Mouse (Mus musculus): ENCODE measurements at regions not wholly inside any gene's neighbourhood (a gene's known extent, or its start where the extent isn't known, plus 50 kb on each side); places are given as distances from the start of the nearest gene placed in this dataset.
"Not testable (repeated sequence)": the region's sequence is repeated elsewhere in the genome, so short reads cannot be mapped to it uniquely, and the experiment has no call there.

DNA sequence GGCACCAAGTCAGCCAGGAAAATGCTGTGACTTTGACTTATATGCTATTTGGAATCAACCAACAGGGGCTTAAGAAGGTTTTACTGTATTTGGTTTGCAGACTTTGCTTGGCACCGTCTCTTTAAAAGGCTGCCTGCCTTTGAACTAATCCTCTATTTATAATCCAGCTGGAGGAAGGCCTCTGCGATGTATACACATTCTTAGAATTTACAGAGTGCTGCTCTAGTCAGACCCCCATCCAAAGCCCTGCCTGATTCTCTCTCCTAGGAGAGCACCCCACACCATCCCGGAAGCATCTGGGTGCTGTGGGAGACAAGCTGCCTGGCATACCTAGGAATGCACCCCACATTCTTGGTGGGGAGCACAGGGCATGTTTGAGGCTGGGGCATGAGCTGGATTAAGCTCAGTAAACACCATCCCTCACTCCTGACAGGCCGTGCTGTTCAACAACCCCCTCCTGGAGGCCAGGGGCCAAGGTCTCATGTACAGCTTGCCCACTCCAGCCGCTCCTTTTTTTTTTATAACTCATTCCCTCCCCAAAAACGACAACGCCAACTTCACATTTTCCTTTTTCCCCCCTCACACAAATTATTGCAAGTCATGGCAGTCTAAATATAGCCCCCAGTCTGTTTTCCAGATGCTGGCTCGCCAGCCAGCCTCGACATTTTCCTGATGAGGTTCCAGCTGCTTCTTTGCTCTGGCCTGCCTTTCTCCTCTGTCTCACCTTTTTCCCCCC is 126.4 kb downstream of the Zfp36l1 start:
- DNase-seq (ENCODE audit: low spot score) (peak; percentile 44), ATAC-seq (ENCODE audit: low FRiP score, low TSS enrichment) (peak; percentile 69; the same call in 1 of the 2 replicates)
- H3K36me3 ChIP-seq (ENCODE audit: control insufficient read depth, insufficient read depth, low read length), result no peaks in the 10 kb centered on the region
- H3K27me3 ChIP-seq (ENCODE audit: control insufficient read depth, insufficient read depth, low read length), result no peaks in the 10 kb centered on the region
- H3K4me1 ChIP-seq (replicated peaks; ENCODE audit: control insufficient read depth, insufficient read depth), result peaks cover 20% of the 10 kb centered on the region
- H3K9ac ChIP-seq (ENCODE audit: low read length), result no peak overlapping the region
- TF ChIP-seq CTCF (IDR thresholded peaks at IDR 0.05; ENCODE audit: low read depth), result no peak
- TF ChIP-seq EP300 (optimal IDR thresholded peaks at IDR 0.05), result peak; percentile 82
- H3K27ac ChIP-seq (replicated peaks), result peak overlapping the region; percentile 91
- WGBS, result 8% methylated on average over 9 of the region's 9 CpGs
- H3K9me3 ChIP-seq (ENCODE audit: control insufficient read depth, low read length), result no peaks in the 10 kb centered on the region
- H3K4me3 ChIP-seq (ENCODE audit: low read depth, low read length), result no peak overlapping the region
- 0 out of 2 replicates have a peak overlapping the region, but pooled peaks have one; percentile 14 for H3K4me2 ChIP-seq (replicated peaks; ENCODE audit: low read depth)

DNA sequence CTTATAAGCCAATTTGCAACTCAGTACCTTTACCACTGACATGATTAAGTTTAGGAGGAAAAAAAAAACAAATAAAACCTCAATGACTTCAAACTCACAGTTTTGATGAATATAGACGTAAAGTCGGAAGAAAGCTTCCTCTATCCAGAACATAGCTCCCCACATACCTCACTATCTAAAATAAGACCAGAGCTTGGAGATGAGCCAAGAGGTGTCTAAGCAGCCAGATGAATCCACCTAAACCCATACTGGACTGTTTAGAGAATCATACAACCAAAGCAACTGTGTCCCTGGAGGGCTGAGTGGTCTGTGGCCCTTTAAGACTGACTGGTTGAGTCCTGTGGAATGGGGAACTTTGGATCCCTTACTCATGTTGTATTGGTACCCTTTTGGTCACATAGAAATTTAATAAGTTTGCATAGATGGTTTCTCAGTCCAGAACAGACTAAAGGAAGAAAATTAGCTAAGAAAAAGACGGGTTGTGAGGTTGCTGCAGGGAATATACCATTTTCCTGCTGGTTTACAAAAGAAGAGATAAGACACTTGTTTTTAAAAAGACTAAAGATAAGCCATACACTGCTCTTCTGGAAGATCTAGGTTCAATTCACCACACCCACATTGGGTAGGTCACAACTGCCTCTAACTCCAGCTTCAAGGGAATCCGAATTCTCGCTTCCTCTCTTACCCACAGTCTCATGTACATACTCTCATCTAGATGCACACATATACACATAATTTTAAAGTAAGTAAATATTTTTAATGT is 127.6 kb downstream of the Zfp36l1 start:
- Histone ChIP-seq H3K4me1 (replicated peaks; ENCODE audit: control insufficient read depth, insufficient read depth) (peaks cover 14% of the 10 kb centered on the region), H3K4me3 (ENCODE audit: low read depth, low read length) (no peak overlapping the region), H3K4me2 (replicated peaks; ENCODE audit: low read depth) (no peak overlapping the region), H3K27me3 (ENCODE audit: control insufficient read depth, insufficient read depth, low read length) (no peaks in the 10 kb centered on the region), H3K9me3 (ENCODE audit: control insufficient read depth, low read length) (no peaks in the 10 kb centered on the region), H3K27ac (replicated peaks) (no peak overlapping the region), H3K36me3 (ENCODE audit: control insufficient read depth, insufficient read depth, low read length) (no peaks in the 10 kb centered on the region), H3K9ac (ENCODE audit: low read length) (no peak overlapping the region)
- WGBS, result 65% methylated on average over 5 of the region's 5 CpGs
- no peak for TF ChIP-seq CTCF (IDR thresholded peaks at IDR 0.05; ENCODE audit: low read depth)
- no peak for TF ChIP-seq EP300 (optimal IDR thresholded peaks at IDR 0.05)
- DNase-seq (ENCODE audit: low spot score) (no peak), ATAC-seq (ENCODE audit: low FRiP score, low TSS enrichment) (no peak)

DNA sequence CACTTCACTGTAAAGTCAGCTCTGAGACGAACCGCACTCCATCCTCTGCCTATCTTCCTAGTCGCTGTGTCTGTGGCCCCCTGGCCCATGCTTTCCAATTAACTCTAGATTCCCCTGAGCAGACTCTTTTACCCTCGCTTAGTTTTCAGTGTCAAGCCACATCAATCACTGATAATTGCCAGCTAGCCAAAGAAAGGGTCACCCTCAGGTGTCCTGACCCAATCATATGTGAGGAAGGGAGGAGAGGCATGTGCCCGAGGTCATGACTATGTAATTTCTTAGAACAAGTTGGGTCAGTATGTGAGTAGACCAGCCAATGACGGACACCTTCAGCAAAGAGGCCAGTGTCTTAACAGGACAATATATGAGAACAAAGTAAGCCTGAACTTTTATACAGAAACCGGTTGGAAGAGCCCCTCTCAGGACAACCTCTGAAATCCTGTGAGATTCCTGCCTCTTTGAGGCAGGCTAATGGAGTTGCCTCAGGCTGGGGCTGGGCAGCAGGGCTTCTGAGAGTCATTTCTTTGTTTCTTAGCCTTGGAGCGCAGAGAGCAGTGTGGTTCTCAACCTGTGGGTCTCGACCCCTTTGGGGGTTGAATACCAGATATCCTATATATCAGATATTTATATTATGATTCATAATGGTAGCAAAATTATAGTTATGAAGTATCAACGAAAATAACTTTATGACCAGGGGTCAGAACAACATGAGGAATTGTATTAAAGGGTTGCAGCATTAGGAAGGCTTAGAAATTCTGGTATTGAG is 128.6 kb downstream of the Zfp36l1 start:
- Histone ChIP-seq H3K9me3 (ENCODE audit: control insufficient read depth, low read length) (no peaks in the 10 kb centered on the region), H3K27me3 (ENCODE audit: control insufficient read depth, insufficient read depth, low read length) (no peaks in the 10 kb centered on the region), H3K4me3 (ENCODE audit: low read depth, low read length) (no peak overlapping the region), H3K4me2 (replicated peaks; ENCODE audit: low read depth) (no peak overlapping the region), H3K9ac (ENCODE audit: low read length) (no peak overlapping the region), H3K4me1 (replicated peaks; ENCODE audit: control insufficient read depth, insufficient read depth) (peaks cover 9% of the 10 kb centered on the region; the same call in 1 of the 2 replicates), H3K27ac (replicated peaks) (0 out of 2 replicates have a peak overlapping the region, but pooled peaks have one; percentile 46), H3K36me3 (ENCODE audit: control insufficient read depth, insufficient read depth, low read length) (no peaks in the 10 kb centered on the region)
- DNase-seq (ENCODE audit: low spot score) (no peak), ATAC-seq (ENCODE audit: low FRiP score, low TSS enrichment) (no peak)
- TF ChIP-seq EP300 (optimal IDR thresholded peaks at IDR 0.05) (no peak), CTCF (IDR thresholded peaks at IDR 0.05; ENCODE audit: low read depth) (no peak)
- 57% methylated on average over 10 of the region's 10 CpGs for WGBS

DNA sequence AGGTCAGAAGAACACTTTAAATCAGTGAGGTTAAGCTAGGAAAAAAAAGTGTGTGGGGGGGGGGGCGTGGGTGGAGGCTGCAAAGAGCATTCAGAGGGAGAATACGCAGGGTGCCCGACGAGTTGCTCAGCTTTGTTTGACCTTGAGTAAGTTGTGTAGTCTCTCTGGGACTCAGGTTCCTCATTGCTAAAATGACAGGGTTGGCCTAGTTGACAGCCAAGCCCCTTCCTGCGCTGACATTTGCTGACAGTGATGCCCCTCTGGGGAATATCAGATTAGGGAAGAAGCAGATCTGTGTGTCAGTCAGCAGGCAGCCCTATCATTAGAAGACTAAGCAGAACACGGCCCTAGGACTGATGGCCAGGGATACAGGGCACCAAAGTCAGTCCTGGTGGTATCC is 129.6 kb downstream of the Zfp36l1 start:
- WGBS, result 59% methylated on average over 6 of the region's 6 CpGs
- no peak overlapping the region for H3K9ac ChIP-seq (ENCODE audit: low read length)
- H3K4me2 ChIP-seq (replicated peaks; ENCODE audit: low read depth), result no peak overlapping the region
- H3K27me3 ChIP-seq (ENCODE audit: control insufficient read depth, insufficient read depth, low read length), result no peaks in the 10 kb centered on the region
- no peak for DNase-seq (ENCODE audit: low spot score)
- no peaks in the 10 kb centered on the region for H3K9me3 ChIP-seq (ENCODE audit: control insufficient read depth, low read length)
- no peaks in the 10 kb centered on the region for H3K36me3 ChIP-seq (ENCODE audit: control insufficient read depth, insufficient read depth, low read length)
- H3K4me3 ChIP-seq (ENCODE audit: low read depth, low read length), result no peak overlapping the region
- peaks cover 6% of the 10 kb centered on the region; the same call in 1 of the 2 replicates for H3K4me1 ChIP-seq (replicated peaks; ENCODE audit: control insufficient read depth, insufficient read depth)
- TF ChIP-seq CTCF (IDR thresholded peaks at IDR 0.05; ENCODE audit: low read depth) (no peak), EP300 (optimal IDR thresholded peaks at IDR 0.05) (no peak)
- no peak overlapping the region for H3K27ac ChIP-seq (replicated peaks)
- ATAC-seq (ENCODE audit: low FRiP score, low TSS enrichment), result no peak

DNA sequence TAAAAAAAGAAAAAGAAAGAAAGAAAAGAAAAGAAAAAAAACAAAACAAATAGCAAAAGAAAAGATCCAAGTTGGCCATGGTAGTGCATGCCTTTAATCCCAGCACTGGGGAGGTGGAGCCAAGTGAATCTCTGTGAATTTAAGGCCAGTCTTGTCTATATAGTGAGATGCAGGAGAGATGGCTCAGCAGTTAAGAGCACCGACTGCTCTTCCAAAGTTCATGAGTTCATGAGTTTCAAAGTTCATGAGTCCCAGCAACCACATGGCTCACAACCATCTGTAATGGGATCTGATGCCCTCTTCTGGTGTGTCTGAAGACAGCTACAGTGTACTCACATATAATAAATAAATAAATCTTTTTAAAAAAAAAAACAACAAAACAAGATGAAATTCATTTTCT is 130.3 kb downstream of the Zfp36l1 start:
- not testable (repeated sequence) for H3K36me3 ChIP-seq (ENCODE audit: control insufficient read depth, insufficient read depth, low read length); DNase-seq (ENCODE audit: low spot score); H3K9ac ChIP-seq (ENCODE audit: low read length); H3K9me3 ChIP-seq (ENCODE audit: control insufficient read depth, low read length); H3K27ac ChIP-seq (replicated peaks); H3K4me3 ChIP-seq (ENCODE audit: low read depth, low read length); H3K4me1 ChIP-seq (replicated peaks; ENCODE audit: control insufficient read depth, insufficient read depth); H3K27me3 ChIP-seq (ENCODE audit: control insufficient read depth, insufficient read depth, low read length); ATAC-seq (ENCODE audit: low FRiP score, low TSS enrichment); H3K4me2 ChIP-seq (replicated peaks; ENCODE audit: low read depth)
- 54% methylated on average over 1 of the region's 1 CpGs for WGBS

Data from stomach, postnatal 0 days (tissue).